Mouse (Mus musculus) megakaryocyte, embryonic 14.5 days (primary cell): ENCODE measurements around the gene Gucy2d.

Source experiments
- FLI1 ChIP-seq: IDR thresholded peaks from 2 replicates; pipeline ENCODE4 v1.6.1; 2012; ENCODE audit warnings: low read length, inconsistent platforms, mixed read lengths
- GATA1 ChIP-seq: IDR thresholded peaks from 3 replicates; pipeline ENCODE4 v1.6.1; 2012; ENCODE audit warnings: mixed read lengths, low read length, inconsistent platforms, borderline replicate concordance

DNA sequence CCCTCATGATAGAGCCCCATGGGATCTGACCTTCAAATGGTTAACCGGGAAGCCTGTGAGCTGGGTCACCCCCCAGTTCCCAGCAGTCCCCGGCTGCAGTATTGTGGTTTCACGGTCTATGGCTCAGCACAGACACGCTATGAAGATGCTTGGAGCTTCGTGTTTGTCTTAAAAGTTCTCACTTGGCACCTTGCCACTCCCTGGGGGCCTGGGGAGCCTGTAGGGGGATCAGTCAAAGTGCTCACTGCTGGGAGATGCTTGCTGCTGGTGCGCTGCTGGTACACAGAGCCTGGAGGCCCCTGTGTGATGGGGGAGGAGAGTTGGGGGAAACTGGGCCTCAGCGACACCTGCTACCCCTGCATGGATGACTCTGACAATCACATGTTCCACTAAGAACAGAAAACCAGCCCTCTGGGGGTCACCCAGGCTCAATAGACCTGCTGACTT, 46.3 kb downstream of the Gucy2d start:
- TF ChIP-seq GATA1 (no peak), FLI1 (no peak)
